Mouse (Mus musculus): ENCODE results near the gene Wbp2. TPM values are rescaled to one million over a fixed set of nuclear protein-coding genes. Genes with fewer than 3 reads are reported as not detected.

The Wbp2 gene
- polyA plus RNA-seq, 1 experiment = 253 TPM

DNA sequence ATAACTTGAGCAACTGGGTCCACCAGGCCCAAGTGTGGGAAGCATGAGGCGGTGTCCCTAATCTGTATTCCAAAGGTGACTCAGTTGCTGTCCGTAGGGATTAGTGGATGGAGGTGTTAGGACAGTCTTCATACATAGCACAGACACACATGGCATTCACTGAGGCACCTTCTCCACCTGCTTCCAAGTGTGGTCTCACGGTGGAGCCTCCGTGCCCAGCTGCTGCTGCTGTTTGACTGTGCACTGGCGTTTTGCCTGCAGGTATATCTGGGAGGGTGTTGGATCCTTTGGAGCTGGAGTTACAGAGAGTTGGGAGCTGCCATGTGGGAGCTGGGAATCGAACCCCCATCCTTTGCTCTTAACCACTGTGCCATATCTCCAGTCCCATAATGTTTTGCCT is 52.2 kb downstream of the Wbp2 start:
- Histone ChIP-seq H3K4me3 (ENCODE audit: control insufficient read depth, low read depth, low read length) (no peak overlapping the region), H3K36me3 (ENCODE audit: control insufficient read depth, insufficient read depth, low read length) (no peaks in the 10 kb centered on the region), H3K27me3 (ENCODE audit: control insufficient read depth, insufficient read depth, low read length) (no peaks in the 10 kb centered on the region), H3K27ac (ENCODE audit: control insufficient read depth, insufficient read depth, low read depth, low read length) (no peak overlapping the region), H3K4me1 (ENCODE audit: control insufficient read depth, insufficient read depth, low read length) (peaks cover 7% of the 10 kb centered on the region)
- TF ChIP-seq CTCF (IDR thresholded peaks at IDR 0.05; ENCODE audit: control insufficient read depth, insufficient read depth, insufficient replicate concordance, low read depth, low read length) (no peak), POLR2A (IDR thresholded peaks at IDR 0.05; ENCODE audit: control insufficient read depth, low read depth, low read length) (no peak)

DNA sequence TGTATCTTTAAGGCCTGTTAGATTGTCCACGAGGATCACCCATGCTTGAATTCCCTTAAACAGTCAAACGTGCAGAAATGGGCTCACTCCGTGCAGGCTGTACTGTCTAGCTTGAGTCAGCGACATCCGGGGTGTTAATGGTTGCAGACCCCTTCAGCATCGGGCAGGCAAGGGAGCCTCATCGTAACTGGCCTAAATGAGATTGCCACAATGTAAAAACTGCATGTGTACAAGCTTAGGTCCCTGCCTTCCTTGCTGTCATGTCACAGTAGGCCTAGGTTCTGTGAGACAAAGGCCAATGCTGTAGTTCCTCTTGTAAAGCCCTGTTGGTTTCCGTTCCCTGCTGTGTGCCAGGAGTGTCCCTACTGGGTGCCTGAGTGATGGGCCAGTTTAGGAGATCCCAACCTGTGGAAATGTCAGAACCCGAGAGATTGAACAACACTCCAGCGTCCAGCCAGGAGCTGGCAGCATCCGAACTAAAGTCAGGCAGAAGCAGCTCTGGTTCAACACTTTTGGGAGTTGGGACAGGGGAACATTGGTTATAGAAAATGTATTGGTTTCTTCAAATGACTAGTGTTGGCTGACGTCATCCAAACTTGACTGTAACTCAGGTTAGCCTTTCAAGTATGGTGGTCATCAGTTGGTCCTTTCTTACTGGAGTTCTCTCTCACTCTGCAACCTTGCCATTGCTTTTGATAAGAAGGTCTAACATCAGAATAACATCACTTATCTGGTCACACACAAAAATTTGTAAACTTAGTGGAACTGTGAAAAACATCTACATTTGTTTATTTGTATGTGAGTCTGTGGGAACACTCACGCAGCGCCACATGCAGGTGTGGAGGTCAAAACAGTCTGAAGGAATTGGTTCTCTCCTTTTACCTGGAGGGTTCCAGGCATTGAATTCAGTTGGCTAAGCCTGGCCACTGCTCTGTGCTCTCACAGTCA is 55.6 kb downstream of the Wbp2 start:
- Histone ChIP-seq H3K27ac (ENCODE audit: control insufficient read depth, insufficient read depth, low read depth, low read length) (peak overlapping the region; percentile 99), H3K36me3 (ENCODE audit: control insufficient read depth, insufficient read depth, low read length) (no peaks in the 10 kb centered on the region), H3K27me3 (ENCODE audit: control insufficient read depth, insufficient read depth, low read length) (no peaks in the 10 kb centered on the region), H3K4me3 (ENCODE audit: control insufficient read depth, low read depth, low read length) (peak overlapping the region; percentile 90), H3K4me1 (ENCODE audit: control insufficient read depth, insufficient read depth, low read length) (peaks cover 7% of the 10 kb centered on the region)
- TF ChIP-seq POLR2A (IDR thresholded peaks at IDR 0.05; ENCODE audit: control insufficient read depth, low read depth, low read length) = no peak
- no peak for TF ChIP-seq CTCF (IDR thresholded peaks at IDR 0.05; ENCODE audit: control insufficient read depth, insufficient read depth, insufficient replicate concordance, low read depth, low read length)

- no peaks in the 10 kb centered on the region for H3K36me3 ChIP-seq (ENCODE audit: control insufficient read depth, insufficient read depth, low read length)
- H3K27me3 ChIP-seq (ENCODE audit: control insufficient read depth, insufficient read depth, low read length) = no peaks in the 10 kb centered on the region
- H3K4me3 ChIP-seq (ENCODE audit: control insufficient read depth, low read depth, low read length) = peak within 1 kb of the TSS; percentile 90
- TF ChIP-seq CTCF (IDR thresholded peaks at IDR 0.05; ENCODE audit: control insufficient read depth, insufficient read depth, insufficient replicate concordance, low read depth, low read length) = no peak
- peak; percentile 97 for TF ChIP-seq POLR2A (IDR thresholded peaks at IDR 0.05; ENCODE audit: control insufficient read depth, low read depth, low read length)
- H3K27ac ChIP-seq (ENCODE audit: control insufficient read depth, insufficient read depth, low read depth, low read length) = peak within 1 kb of the TSS; percentile 99
- peaks cover 7% of the 10 kb centered on the region for H3K4me1 ChIP-seq (ENCODE audit: control insufficient read depth, insufficient read depth, low read length)
Observed at GRCm38 (mm10) chr11:116030088-116030897, 56.5 kb downstream of the Wbp2 start, which contains the start of gene Unk. Unk (plus strand) TSS chr11:116030322.

- Histone ChIP-seq H3K27ac (ENCODE audit: control insufficient read depth, insufficient read depth, low read depth, low read length) (peak overlapping the region; percentile 99), H3K4me1 (ENCODE audit: control insufficient read depth, insufficient read depth, low read length) (peaks cover 7% of the 10 kb centered on the region), H3K4me3 (ENCODE audit: control insufficient read depth, low read depth, low read length) (peak overlapping the region; percentile 90), H3K36me3 (ENCODE audit: control insufficient read depth, insufficient read depth, low read length) (no peaks in the 10 kb centered on the region), H3K27me3 (ENCODE audit: control insufficient read depth, insufficient read depth, low read length) (no peaks in the 10 kb centered on the region)
- TF ChIP-seq POLR2A (IDR thresholded peaks at IDR 0.05; ENCODE audit: control insufficient read depth, low read depth, low read length) = no peak
- TF ChIP-seq CTCF (IDR thresholded peaks at IDR 0.05; ENCODE audit: control insufficient read depth, insufficient read depth, insufficient replicate concordance, low read depth, low read length) = no peak
Observed at GRCm38 (mm10) chr11:116029086-116029865, 57.5 kb downstream of the Wbp2 start.

Other genes starting within 250 kb of the Wbp2 start
- 11.7 and 12.1 TPM in 2 replicates for gene Myo15b, start 228.6 kb downstream of the Wbp2 start, polyA plus RNA-seq (2012; rRNA removed)
- 0.72 TPM in 1 of 2 replicates, not detected in the other for gene Smim5, start 187.0 kb downstream of the Wbp2 start, polyA plus RNA-seq (2012; rRNA removed)
- gene Smim6, start 175.0 kb downstream of the Wbp2 start, polyA plus RNA-seq (2012; rRNA removed) = 17.6 and 20.7 TPM in 2 replicates
- 20.2 and 20.4 TPM in 2 replicates for gene Sap30bp, start 153.7 kb downstream of the Wbp2 start, polyA plus RNA-seq (2012; rRNA removed)
- 30.3 and 33.1 TPM in 2 replicates for gene Recql5, start 153.5 kb downstream of the Wbp2 start, polyA plus RNA-seq (2012; rRNA removed)
- gene Itgb4, start 112.3 kb downstream of the Wbp2 start, polyA plus RNA-seq (2012; rRNA removed) = 0.44 and 0.76 TPM in 2 replicates
- 27.8 and 30.3 TPM in 2 replicates for gene Galk1, start 74.3 kb downstream of the Wbp2 start, polyA plus RNA-seq (2012; rRNA removed)
- gene H3f3b, start 59.0 kb downstream of the Wbp2 start, polyA plus RNA-seq (2012; rRNA removed) = 276 and 330 TPM in 2 replicates
- gene Unk, start 56.7 kb downstream of the Wbp2 start, polyA plus RNA-seq (2012; rRNA removed) = 21.3 and 21.5 TPM in 2 replicates
- 3.4 and 3.8 TPM in 2 replicates for gene Unc13d, start 9.0 kb downstream of the Wbp2 start, polyA plus RNA-seq (2012; rRNA removed)
- 6.6 and 8.3 TPM in 2 replicates for gene Trim47, start 40.2 kb upstream of the Wbp2 start, polyA plus RNA-seq (2012; rRNA removed)
- 0.57 and 0.63 TPM in 2 replicates for gene Trim65, start 44.1 kb upstream of the Wbp2 start, polyA plus RNA-seq (2012; rRNA removed)
- 51.3 and 54.5 TPM in 2 replicates for gene Mrpl38, start 51.9 kb upstream of the Wbp2 start, polyA plus RNA-seq (2012; rRNA removed)
- gene Fbf1, start 81.2 kb upstream of the Wbp2 start, polyA plus RNA-seq (2012; rRNA removed) = 48.2 and 55.9 TPM in 2 replicates
- gene Ten1, start 111.9 kb upstream of the Wbp2 start, polyA plus RNA-seq (2012; rRNA removed) = 17.0 and 17.8 TPM in 2 replicates
- gene Acox1, start 112.0 kb upstream of the Wbp2 start, polyA plus RNA-seq (2012; rRNA removed) = 19.0 and 19.3 TPM in 2 replicates
- 1.1 and 1.2 TPM in 2 replicates for gene Evpl, start 151.1 kb upstream of the Wbp2 start, polyA plus RNA-seq (2012; rRNA removed)
- gene Srp68, start 187.2 kb upstream of the Wbp2 start, polyA plus RNA-seq (2012; rRNA removed) = 49.3 and 49.9 TPM in 2 replicates
- 0.59 and 0.78 TPM in 2 replicates for gene Galr2, start 193.9 kb upstream of the Wbp2 start, polyA plus RNA-seq (2012; rRNA removed)
- gene Exoc7, start 220.2 kb upstream of the Wbp2 start, polyA plus RNA-seq (2012; rRNA removed) = 40.3 and 45.3 TPM in 2 replicates
- gene Foxj1, start 248.4 kb upstream of the Wbp2 start, polyA plus RNA-seq (2012; rRNA removed) = 75.5 and 97.6 TPM in 2 replicates

All from testis, adult 2 months (tissue).